Mouse (Mus musculus) embryonic facial prominence, embryonic 12.5 days (tissue): ENCODE measurements around the gene Ethe1. TPM values are rescaled to one million over a fixed set of nuclear protein-coding genes. Genes with fewer than 3 reads are reported as not detected.

Source experiments
- ATAC-seq: fragments of 200-750 bp; cut with Nextera tagmentation; 2 replicates; pipeline ENCODE4 v1.8.0; 2017; ENCODE audit not compliant: insufficient number of reproducible peaks, insufficient read depth, low FRiP score, low TSS enrichment
- H3K27ac ChIP-seq: fragments of 300-500 bp; sonication (generic); 2 replicates; pipeline ENCODE4 v1.5.1; 2016; ENCODE audit warnings: mild to moderate bottlenecking
- H3K27me3 ChIP-seq: fragments of 300-500 bp; sonication (generic); 2 replicates; pipeline ENCODE4 v1.6.1; 2016; ENCODE audit warnings: mild to moderate bottlenecking, moderate library complexity
- H3K36me3 ChIP-seq: fragments of 300-500 bp; sonication (generic); 2 replicates; pipeline ENCODE4 v1.6.1; 2016; ENCODE audit warnings: mild to moderate bottlenecking
- H3K4me1 ChIP-seq: fragments of 300-500 bp; sonication (generic); 2 replicates; pipeline ENCODE4 v1.6.1; 2016
- H3K4me2 ChIP-seq: fragments of 300-500 bp; sonication (generic); replicated peaks from 2 replicates; pipeline ENCODE4 v1.6.1; 2016; ENCODE audit warnings: mild to moderate bottlenecking, moderate library complexity
- H3K4me3 ChIP-seq: fragments of 300-500 bp; sonication (generic); 2 replicates; pipeline ENCODE4 v1.5.1; 2016; ENCODE audit warnings: mild to moderate bottlenecking
- H3K9ac ChIP-seq: fragments of 300-500 bp; sonication (generic); 2 replicates; pipeline ENCODE4 v1.6.1; 2016; ENCODE audit warnings: mild to moderate bottlenecking, moderate library complexity
- H3K9me3 ChIP-seq: fragments of 300-500 bp; sonication (generic); 2 replicates; pipeline ENCODE4 v1.6.1; 2016; ENCODE audit warnings: mild to moderate bottlenecking, moderate library complexity
- WGBS: fragments of 180-500 bp; shearing (Covaris S2); methylation state at CpG from one replicate; pipeline ENCODE4 v1.1.7; 2016; 5-methylcytosine and 5-hydroxymethylcytosine counted together
- polyA plus RNA-seq: library from polyadenylated mRNA; unstranded; fragments of >200 nt; fragmentation: Nextera tagmentation; extraction: Ambion mirVana; gene quantifications from 2 replicates; pipeline ENCODE4 v1.2.1, GENCODE M21; 2016

Gene Ethe1
- polyA plus RNA-seq, 1 experiment from 2014 or later = 23.7 TPM

- H3K27me3 ChIP-seq = peaks cover 10% of the 10 kb centered on the region
- 69% methylated on average over 15 of the region's 15 CpGs for WGBS
- no peak for ATAC-seq
Measured at GRCm38 (mm10) chr7:24599211-24600067, 12.1 kb downstream of the Ethe1 start.

GRCm38 (mm10) chr7:24600941-24601597 lies 13.7 kb downstream of the Ethe1 start:
- Histone ChIP-seq H3K4me1 (no peaks in the 10 kb centered on the region), H3K9me3 (no peaks in the 10 kb centered on the region), H3K4me2 (peak overlapping the region; percentile 41), H3K36me3 (no peaks in the 10 kb centered on the region), H3K4me3 (peak overlapping the region; percentile 14; the same call in 1 of the 2 replicates), H3K9ac (peak overlapping the region; percentile 42; the same call in 1 of the 2 replicates), H3K27ac (no peak overlapping the region), H3K27me3 (no peaks in the 10 kb centered on the region)
- ATAC-seq = no peak
- whole genome bisulfite sequencing = 6% methylated on average over 13 of the region's 13 CpGs

More at GRCm38 (mm10) chr7:24599211-24600067, 12.1 kb downstream of the Ethe1 start:
- Histone ChIP-seq H3K27ac (no peak overlapping the region), H3K36me3 (0 out of 2 replicates have a peak, but pooled peaks cover 3% of the 10 kb centered on the region), H3K4me1 (peaks cover 7% of the 10 kb centered on the region), H3K9me3 (no peaks in the 10 kb centered on the region), H3K9ac (no peak overlapping the region), H3K4me3 (no peak overlapping the region), H3K4me2 (no peak overlapping the region)

GRCm38 (mm10) chr7:24605561-24605960 lies 18.2 kb downstream of the Ethe1 start:
- peaks cover 8% of the 10 kb centered on the region; the same call in 1 of the 2 replicates for H3K36me3 ChIP-seq
- no peaks in the 10 kb centered on the region for H3K9me3 ChIP-seq
- peaks cover 4% of the 10 kb centered on the region for H3K4me1 ChIP-seq
- H3K9ac ChIP-seq = no peak overlapping the region
- H3K4me3 ChIP-seq = no peak overlapping the region
- ATAC-seq = no peak
- no peak overlapping the region for H3K4me2 ChIP-seq
- H3K27ac ChIP-seq = no peak overlapping the region
- 90% methylated on average over 7 of the region's 7 CpGs for WGBS
- peaks cover 17% of the 10 kb centered on the region for H3K27me3 ChIP-seq

- H3K27ac ChIP-seq = no peak overlapping the region
- no peak overlapping the region for H3K9ac ChIP-seq
- no peak overlapping the region for H3K4me2 ChIP-seq
- WGBS = 82% methylated on average over 7 of the region's 7 CpGs
- H3K36me3 ChIP-seq = peaks cover 8% of the 10 kb centered on the region; the same call in 1 of the 2 replicates
- no peak for ATAC-seq
- no peaks in the 10 kb centered on the region for H3K9me3 ChIP-seq
- peaks cover 8% of the 10 kb centered on the region for H3K4me1 ChIP-seq
- H3K4me3 ChIP-seq = no peak overlapping the region
- H3K27me3 ChIP-seq = peaks cover 22% of the 10 kb centered on the region
Measured at GRCm38 (mm10) chr7:24606046-24606445, 18.7 kb downstream of the Ethe1 start.

- peak; percentile 43; the same call in 1 of the 2 replicates for ATAC-seq
- no peak overlapping the region for H3K27ac ChIP-seq
- H3K4me1 ChIP-seq = peaks cover 16% of the 10 kb centered on the region
- H3K9me3 ChIP-seq = no peaks in the 10 kb centered on the region
- no peak overlapping the region for H3K4me3 ChIP-seq
- 41% methylated on average over 6 of the region's 6 CpGs for WGBS
- H3K36me3 ChIP-seq = peaks cover 8% of the 10 kb centered on the region; the same call in 1 of the 2 replicates
- H3K9ac ChIP-seq = no peak overlapping the region
- no peak overlapping the region for H3K4me2 ChIP-seq
- peaks cover 40% of the 10 kb centered on the region for H3K27me3 ChIP-seq
Measured at GRCm38 (mm10) chr7:24608017-24608416, 20.7 kb downstream of the Ethe1 start.

- 76% methylated on average over 8 of the region's 8 CpGs for WGBS
- H3K9ac ChIP-seq = no peak overlapping the region
- peaks cover 16% of the 10 kb centered on the region for H3K4me1 ChIP-seq
- H3K27me3 ChIP-seq = peaks cover 46% of the 10 kb centered on the region
- H3K9me3 ChIP-seq = no peaks in the 10 kb centered on the region
- ATAC-seq = no peak
- peaks cover 8% of the 10 kb centered on the region; the same call in 1 of the 2 replicates for H3K36me3 ChIP-seq
- H3K4me3 ChIP-seq = no peak overlapping the region
- no peak overlapping the region for H3K4me2 ChIP-seq
- H3K27ac ChIP-seq = no peak overlapping the region
Measured at GRCm38 (mm10) chr7:24608561-24608960, 21.2 kb downstream of the Ethe1 start.

- H3K27me3 ChIP-seq = peaks cover 47% of the 10 kb centered on the region
- H3K36me3 ChIP-seq = peaks cover 8% of the 10 kb centered on the region; the same call in 1 of the 2 replicates
- no peak for ATAC-seq
- peak within 1 kb of the TSS; percentile 34 for H3K4me3 ChIP-seq
- H3K4me2 ChIP-seq = peak within 1 kb of the TSS; percentile 55
- H3K9ac ChIP-seq = peak within 1 kb of the TSS; percentile 33; the same call in 1 of the 2 replicates
- peaks cover 16% of the 10 kb centered on the region for H3K4me1 ChIP-seq
- no peaks in the 10 kb centered on the region for H3K9me3 ChIP-seq
- WGBS = 3% methylated on average over 25 of the region's 27 CpGs
- 0 out of 2 replicates have a peak within 1 kb of the TSS, but pooled peaks have one; percentile 6 for H3K27ac ChIP-seq
Measured at GRCm38 (mm10) chr7:24610144-24610878, 23.0 kb downstream of the Ethe1 start, which contains the start of gene Phldb3. Gene Phldb3, plus strand, starts transcription at chr7:24610763.

GRCm38 (mm10) chr7:24610879-24611494 lies 23.6 kb downstream of the Ethe1 start:
- Histone ChIP-seq H3K4me1 (peaks cover 16% of the 10 kb centered on the region), H3K4me3 (peak overlapping the region; percentile 34), H3K27ac (0 out of 2 replicates have a peak overlapping the region, but pooled peaks have one; percentile 6), H3K9me3 (no peaks in the 10 kb centered on the region), H3K4me2 (peak overlapping the region; percentile 55), H3K9ac (peak overlapping the region; percentile 33; the same call in 1 of the 2 replicates), H3K27me3 (peaks cover 47% of the 10 kb centered on the region), H3K36me3 (peaks cover 8% of the 10 kb centered on the region; the same call in 1 of the 2 replicates)
- 1% methylated on average over 36 of the region's 36 CpGs for WGBS
- no peak; the same call in 1 of the 2 replicates for ATAC-seq

- H3K4me3 ChIP-seq = peak overlapping the region; percentile 34
Measured at GRCm38 (mm10) chr7:24611709-24612108, 24.4 kb downstream of the Ethe1 start.

GRCm38 (mm10) chr7:24612308-24612910 lies 25.1 kb downstream of the Ethe1 start:
- Histone ChIP-seq H3K9me3 (no peaks in the 10 kb centered on the region), H3K9ac (no peak overlapping the region), H3K4me3 (0 out of 2 replicates have a peak overlapping the region, but pooled peaks have one; percentile 7), H3K27me3 (peaks cover 47% of the 10 kb centered on the region), H3K4me1 (peaks cover 16% of the 10 kb centered on the region), H3K36me3 (peaks cover 8% of the 10 kb centered on the region; the same call in 1 of the 2 replicates), H3K27ac (no peak overlapping the region), H3K4me2 (peak overlapping the region; percentile 39)
- WGBS = 4% methylated on average over 27 of the region's 27 CpGs
- no peak for ATAC-seq

More at GRCm38 (mm10) chr7:24611709-24612108, 24.4 kb downstream of the Ethe1 start:
- 10% methylated on average over 7 of the region's 7 CpGs for WGBS
- Histone ChIP-seq H3K9me3 (no peaks in the 10 kb centered on the region), H3K9ac (no peak overlapping the region), H3K27ac (no peak overlapping the region), H3K4me2 (peak overlapping the region; percentile 55), H3K4me1 (peaks cover 16% of the 10 kb centered on the region), H3K36me3 (peaks cover 8% of the 10 kb centered on the region; the same call in 1 of the 2 replicates), H3K27me3 (peaks cover 47% of the 10 kb centered on the region)
- ATAC-seq = no peak
